Mouse (Mus musculus): ENCODE data around the gene Apopt1. TPM values are rescaled to one million over a fixed set of nuclear protein-coding genes. Genes with fewer than 3 reads are reported as not detected.

Apopt1 gene
- total RNA-seq, 2 experiments from 2014 or later = 32.1 to 36.4 TPM

DNA sequence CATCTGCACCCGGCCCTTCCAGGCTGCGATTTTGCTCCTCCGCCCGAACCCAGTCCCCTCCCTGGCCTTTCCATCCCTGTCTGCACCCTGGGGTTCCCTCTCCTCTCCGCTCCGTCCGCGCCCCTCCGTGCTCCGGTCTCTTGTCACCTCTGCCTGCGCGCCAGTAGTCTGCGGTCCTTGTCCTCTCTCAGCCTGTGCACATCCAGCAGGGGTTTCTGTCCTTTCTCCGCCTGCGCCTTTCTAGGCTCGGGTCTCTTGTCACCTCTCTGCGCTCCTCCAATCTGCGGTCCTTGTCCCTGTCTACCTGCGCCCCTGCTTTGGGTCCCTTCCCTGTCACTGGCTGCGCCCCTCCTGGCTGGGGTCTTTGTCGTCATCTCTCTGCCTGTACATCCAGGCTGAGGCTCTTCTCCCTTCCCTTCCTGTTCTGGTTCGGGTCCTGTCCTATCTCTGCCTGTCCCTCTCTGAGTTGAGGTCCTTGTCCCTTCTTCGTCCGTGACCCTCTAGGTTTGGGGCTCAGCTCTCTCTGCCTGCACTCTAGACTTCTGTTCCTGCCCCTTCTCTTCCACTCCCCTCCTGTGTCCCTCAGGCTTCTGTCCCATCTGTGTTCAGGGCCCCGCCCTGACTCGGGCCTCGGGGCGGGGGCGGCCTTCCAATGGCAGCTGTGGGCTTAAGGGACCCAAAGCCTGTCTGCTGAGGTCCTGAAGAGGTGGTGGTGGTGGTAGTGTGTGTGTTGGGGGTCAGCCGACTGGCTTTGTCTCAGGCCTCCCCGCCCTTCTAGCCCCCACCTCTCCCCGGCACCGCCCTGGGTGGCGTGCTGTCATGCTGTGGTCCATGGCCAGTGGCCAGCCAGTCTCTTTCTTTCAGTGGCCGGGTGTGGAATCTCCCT, 46.4 kb downstream of the Apopt1 start:
- intact Hi-C loops (cut with DNase I) = loop anchor here (5.0 kb wide), 1 partner anchor 53 kb away; the partner anchor contains the start of genes Xrcc3 and Zfyve21
- DNase-seq (ENCODE audit: low spot score) = peak; percentile 77

DNA sequence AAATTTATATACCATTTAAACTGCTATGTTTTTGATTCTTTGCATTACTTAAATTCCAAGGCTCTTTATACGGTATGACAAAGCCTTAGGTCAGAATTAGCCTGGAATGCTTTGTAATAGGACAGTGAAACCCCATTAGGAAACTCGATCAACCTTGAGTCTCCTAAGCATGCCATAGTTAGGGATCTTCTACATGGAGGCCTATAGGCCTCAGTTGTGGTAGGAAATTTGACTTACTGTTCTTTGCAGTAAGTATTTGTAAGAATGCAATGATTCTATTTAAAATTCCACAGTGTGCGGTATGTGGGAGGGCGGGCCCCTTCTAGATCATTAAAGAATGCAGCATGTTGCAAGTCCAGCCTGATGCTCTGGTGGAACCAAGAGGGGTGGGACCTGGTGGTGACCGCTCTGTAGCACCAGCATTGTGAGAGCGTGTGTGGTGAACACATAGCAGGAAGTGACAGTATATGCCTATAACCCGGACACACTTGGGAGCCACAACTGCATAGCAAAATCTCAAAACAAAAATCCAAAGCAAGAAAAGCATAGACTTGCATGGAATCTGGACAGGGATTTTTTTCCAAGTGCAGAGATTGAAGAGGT, 47.3 kb downstream of the Apopt1 start:
- DNase-seq (ENCODE audit: low spot score) = no peak
- intact Hi-C loops (cut with DNase I) = no loop called here

DNA sequence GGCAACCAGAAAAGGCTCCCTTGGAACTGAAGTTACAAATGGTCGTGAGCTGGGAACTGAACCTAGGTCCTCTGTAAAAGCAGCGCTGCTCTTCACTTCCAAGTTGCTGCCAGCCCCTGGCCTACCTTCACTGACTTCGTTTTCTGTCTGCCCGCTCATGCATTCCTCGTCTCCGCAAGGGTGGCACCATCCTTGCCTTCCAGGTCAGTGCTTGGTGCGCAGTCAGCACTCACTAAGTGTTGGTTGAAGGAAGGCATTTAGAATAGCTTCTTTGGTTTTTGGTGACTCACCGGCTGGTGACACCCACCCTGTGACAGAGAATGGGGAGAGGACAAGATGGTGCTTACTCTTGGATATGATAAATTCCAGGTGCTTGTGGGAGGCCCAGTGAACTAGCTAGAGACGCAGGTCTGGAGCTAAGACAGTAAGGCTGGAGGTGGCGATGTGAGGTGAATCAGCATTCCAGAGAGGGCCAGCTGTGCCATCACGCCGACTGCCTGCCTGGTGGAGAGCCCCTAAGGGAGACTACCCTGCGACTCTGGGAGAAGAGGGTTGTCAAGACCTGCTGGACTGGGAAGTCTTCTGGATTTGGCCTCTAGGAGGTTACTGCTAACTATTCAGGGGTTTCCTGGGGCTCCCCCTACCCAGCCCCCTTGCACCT, 49.7 kb downstream of the Apopt1 start:
- DNase-seq (ENCODE audit: low spot score) = no peak
- intact Hi-C loops (cut with DNase I) = no loop called here

DNA sequence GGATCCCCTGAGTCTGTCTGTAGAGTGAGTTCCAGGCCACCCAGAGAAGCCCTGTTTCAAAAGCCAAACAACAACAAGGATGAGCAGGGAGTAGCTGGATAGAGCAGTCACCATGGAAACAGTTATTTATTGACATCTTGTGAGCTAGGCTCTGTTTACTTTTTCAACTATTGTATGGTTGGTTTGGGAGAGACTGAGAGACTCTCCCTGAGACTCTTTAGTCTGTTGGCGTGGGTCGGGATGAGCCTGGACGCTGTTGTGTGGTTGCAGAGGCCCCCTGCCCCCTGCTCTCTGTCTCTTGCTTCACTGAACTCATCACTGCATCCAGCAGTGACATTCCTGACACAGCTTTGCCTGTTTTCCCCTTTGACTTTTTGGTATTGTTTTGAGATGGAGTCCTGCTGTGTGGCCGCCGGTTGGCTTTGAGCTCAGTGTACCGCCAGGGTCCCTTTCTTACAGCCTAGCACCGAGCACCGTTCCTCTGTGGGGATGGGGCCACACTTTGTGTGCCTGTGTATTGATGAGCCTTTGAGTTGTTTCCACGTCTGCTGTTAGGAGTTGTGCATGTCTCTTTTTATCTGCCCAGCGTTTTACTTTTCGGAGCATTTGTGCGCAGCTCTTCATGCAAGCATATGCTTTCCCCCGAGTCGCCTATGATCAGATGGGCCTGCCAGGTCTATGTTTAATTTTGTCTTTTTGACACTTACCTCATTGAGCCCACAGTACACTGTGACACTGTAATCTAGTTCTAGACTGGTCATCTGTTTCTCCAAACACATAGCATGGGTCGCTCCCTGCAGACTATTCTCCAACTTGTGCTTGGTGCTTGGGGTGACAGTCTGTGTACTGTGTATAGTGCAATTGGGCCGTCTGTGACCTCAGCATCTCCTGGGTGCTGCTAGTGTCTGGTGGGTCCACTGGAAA, 53.5 kb downstream of the Apopt1 start:
- no peak for DNase-seq (ENCODE audit: low spot score)
- intact Hi-C loops (cut with DNase I) = no loop called here

DNA sequence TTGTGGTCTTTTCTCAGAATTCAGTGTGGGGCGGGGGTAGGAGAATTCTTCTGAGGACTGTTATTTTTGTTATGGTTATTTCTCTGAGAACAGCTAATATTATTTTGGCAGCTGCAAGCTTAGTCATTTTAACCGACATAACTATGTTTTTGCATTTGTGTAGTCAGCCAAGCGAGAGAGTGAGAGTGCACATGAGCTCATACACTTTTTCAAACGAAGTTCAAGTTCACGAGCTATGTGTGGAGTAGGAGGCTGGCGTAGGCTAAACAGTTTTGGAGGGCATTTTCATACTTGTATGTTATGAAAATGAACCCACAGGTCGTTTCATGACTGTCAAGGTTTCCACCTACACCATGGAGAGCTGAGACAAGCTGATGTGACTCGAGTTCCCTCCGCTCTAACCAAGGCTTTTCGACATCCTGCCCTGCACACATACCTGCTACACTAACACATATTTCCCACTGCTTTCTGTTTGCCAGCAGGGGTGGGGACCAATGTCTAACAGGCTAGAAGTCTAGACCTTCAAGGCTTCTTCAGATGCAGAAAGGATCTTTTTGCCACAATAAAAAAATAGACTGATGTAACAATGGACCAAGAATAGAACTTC, 55.4 kb downstream of the Apopt1 start:
- DNase-seq (ENCODE audit: low spot score) = no peak
- intact Hi-C loops (cut with DNase I) = no loop called here

DNA sequence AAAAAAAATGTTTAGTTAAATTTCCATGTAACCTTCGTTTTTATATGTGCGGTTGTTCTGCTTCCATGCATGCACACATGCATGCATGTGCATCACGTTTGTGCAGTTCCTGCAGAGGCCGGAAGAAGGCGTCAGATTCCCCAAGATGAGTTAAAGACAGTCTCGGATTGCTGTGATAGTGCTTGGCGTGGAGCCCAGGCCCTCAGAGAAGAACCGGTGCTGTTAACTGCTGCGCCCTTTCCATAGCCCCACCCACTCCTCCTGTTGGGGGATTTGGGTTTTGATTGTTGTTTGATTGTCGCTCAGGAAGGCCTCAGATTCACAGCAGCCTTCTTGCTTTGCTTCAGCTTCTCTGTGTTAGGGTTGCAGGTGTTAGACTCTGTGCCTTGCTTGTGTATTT, 56.2 kb downstream of the Apopt1 start:
- DNase-seq (ENCODE audit: low spot score) = peak; percentile 39
- intact Hi-C loops (cut with DNase I) = no loop called here

DNA sequence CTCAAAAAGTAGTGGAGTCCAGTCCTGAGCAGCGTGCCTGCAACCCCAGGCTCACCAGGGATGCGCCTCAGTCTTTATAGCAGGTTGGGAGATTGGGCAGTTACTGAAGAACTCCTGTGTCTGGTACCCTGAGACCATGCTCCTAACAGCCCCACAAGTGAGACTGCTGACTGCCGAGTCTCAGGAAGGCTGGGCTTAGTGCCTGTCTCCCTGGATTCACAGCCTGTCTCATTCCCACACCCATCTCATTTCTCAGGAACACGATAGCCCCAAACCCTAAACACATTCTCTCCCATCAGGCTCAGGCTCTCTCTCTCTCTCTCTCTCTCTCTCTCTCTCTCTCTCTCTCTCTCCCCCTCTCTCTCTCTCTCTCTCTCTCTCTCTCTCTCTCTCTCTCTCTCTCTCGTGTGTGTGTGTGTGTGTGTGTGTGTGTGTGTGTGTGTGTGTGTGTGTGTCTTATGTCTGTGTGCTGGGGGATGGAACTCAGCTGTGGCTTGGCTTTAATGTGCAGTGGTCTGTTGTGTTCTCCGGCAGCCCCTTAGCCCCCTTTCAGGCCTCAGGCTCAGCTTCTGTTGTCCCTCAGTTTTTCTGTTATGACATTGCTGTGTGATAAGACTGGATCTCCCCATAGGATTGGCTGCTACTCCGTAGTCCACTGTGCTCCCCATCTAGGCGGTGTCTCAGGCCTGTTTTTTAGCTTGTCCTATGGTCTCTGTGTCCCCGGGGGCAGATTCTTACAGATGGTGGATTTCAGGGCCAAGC, 56.9 kb downstream of the Apopt1 start:
- intact Hi-C loops (cut with DNase I) = no loop called here
- DNase-seq (ENCODE audit: low spot score) = no peak

DNA sequence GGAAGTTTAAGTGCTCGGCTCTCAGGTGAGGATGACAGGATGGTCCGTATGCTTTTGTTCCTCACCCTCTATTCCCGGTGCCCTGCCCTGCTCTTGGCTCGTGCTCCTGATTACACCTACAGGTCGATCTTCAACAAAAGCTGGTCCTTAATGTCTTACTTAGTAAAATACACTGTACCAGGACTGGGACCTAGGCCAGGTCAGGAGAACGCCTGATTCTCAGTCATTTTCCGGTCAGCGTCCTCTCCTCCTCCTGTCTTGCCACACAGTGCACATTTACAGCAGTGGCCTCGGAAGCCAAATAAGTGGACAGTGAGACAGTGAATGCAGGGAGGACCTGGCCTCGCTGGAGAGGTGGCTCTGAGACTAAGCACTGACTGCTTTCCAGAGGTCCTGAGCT, 57.6 kb downstream of the Apopt1 start:
- intact Hi-C loops (cut with DNase I) = no loop called here
- DNase-seq (ENCODE audit: low spot score) = no peak

DNA sequence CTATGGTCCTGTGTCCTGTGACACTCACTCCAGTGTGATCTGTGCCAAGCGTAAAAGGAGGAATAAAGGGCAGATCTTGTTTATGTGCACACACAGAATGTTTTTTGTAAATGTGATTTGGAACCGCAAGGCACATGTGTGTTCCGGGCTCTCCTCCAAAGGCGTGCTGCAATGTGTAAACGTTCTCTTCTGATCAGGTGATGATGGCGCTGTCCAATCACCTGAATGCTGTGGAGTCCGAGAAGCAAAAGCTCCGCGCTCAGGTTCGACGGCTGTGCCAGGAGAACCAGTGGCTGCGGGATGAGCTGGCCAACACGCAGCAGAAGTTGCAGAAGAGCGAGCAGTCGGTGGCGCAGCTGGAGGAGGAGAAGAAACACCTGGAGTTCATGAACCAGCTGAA, 61.1 kb downstream of the Apopt1 start:
- intact Hi-C loops (cut with DNase I) = no loop called here
- no peak for DNase-seq (ENCODE audit: low spot score)

DNA sequence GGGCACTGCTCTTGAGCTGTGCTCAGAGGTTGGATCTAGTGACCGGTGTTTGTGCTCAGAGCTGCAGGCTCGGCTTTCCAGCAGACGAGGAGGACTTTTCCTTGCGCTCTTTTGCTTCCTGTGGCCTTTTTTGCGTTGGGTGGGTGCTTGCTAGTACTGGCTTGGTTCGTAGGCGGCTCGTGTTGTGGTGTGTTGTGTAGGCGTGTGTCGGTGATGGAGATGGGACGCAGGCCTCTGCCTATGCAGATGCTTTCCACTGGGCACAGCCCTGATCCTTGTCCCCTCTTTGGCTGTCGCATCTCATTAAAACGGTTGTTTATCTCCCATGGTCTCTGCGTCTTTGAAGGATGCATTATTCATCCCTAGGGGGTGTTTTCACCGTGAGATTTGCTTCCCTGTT, 61.8 kb downstream of the Apopt1 start:
- no peak for DNase-seq (ENCODE audit: low spot score)
- intact Hi-C loops (cut with DNase I) = no loop called here

DNA sequence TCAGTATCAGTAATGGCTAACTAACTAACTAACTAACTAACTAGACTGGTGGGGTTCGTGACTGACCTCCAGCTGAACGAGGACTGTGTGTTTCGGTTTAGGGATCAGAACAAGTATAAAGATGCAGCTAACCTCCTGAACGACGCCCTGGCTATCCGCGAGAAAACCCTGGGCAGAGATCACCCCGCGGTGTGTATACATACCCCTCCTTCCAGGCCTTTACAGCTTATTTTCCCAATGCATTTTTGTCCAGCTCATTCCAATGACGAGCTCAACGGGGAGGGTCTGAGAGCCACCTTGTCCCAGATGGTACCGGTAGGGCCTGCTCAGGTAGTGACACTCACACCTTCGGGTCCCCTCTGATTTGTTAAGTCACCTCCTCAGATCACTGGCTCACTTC, 64.9 kb downstream of the Apopt1 start:
- intact Hi-C loops (cut with DNase I) = no loop called here
- no peak for DNase-seq (ENCODE audit: low spot score)

DNA sequence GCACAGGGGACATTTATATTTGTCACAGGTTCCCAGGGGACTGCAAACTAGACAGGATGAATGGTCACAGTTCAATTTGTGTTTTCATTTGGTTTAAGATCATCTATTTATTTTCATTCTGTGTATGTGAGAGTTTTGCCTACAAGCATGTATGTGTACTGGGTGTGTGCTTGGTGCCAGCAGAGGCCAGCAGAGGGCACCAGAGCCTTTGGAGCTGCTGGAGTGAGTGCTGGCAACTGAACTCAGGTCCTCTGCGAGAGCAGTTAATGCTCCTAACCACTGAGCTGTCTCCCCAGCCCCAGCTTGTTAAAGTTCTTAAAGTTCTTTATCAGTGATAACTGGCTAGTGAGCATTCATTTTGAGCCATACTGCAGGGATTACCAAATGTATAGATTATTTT, 66.5 kb downstream of the Apopt1 start:
- intact Hi-C loops (cut with DNase I) = no loop called here

DNA sequence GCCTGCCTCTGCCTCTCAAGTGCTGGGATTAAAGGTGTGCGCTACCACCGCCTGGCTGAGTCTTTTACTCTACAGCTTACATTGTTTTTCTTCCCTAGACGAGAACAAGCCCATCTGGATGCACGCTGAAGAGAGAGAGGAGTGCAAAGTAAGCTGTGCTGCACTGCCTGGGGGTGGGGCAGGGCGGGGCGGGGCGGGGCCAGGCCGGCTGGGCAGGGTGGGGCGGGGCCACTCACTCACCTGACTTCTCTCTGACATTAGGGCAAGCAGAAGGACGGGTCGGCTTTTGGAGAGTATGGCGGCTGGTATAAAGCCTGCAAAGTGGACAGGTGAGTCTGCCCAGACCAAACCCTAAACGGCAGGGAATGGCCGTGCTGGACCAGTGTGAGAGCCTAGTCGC, 72.1 kb downstream of the Apopt1 start:
- no peak for DNase-seq (ENCODE audit: low spot score)
- intact Hi-C loops (cut with DNase I) = no loop called here

More for the DNA sequence above, 66.5 kb downstream of the Apopt1 start:
- no peak for DNase-seq (ENCODE audit: low spot score)

DNA sequence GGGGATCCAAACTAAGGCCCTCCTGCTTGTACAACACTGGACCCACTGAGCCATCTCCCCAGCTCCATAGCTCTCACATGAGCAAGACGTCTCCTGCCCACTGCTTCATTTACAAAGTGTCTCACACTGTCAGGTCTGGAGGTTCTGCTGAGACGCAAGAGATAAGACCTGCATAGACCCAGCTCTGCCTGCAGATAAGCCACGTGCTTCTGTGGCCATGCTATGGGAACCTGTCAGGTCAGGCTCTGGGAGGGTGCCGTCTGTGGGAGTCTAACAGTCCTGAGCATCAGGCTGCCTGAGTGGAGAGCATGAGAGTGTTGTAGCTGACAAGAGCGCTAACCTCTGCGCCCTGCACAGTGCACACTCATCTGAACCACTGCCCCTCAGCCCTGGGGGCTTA, 74.0 kb downstream of the Apopt1 start:
- intact Hi-C loops (cut with DNase I) = no loop called here
- DNase-seq (ENCODE audit: low spot score) = no peak

DNA sequence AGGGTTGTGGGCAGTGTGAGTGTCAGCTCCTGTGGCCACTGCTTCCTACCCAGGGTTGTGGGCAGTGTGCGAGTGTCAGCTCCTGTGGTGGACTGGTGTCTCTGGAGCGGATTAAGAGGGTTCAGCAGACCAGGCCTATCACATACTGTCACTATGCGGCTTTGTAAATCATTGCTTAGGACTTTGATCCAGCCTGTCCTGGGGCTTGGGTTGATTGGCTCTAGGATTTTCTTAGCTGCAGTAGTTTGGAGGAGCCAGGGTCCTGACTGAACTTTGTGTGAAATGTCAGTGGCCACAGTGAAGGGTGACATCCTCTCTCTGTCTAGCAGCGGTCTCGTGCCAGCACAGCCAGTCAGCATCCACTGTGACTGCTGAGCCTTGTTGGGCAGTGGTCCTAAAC, 77.0 kb downstream of the Apopt1 start:
- intact Hi-C loops (cut with DNase I) = no loop called here

DNA sequence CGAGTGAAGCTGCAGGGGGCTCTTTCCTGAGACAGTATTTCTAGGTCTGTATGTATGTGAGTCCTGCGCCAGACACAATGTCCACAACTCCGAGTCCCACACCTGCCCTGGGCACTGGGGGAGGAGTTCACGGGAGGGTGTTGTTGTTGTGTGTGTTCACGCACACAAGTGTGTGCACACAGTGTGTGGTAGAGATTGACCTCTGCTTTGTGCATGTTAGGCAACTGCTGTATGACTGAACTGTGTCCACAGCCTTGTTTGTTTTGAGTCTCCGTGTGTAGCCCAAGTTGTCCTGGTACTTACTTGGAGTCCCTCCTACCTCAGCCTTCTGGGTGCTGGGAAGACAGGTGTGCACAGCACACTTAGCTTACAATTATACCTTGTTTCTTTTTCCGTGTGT, 77.6 kb downstream of the Apopt1 start:
- DNase-seq (ENCODE audit: low spot score) = no peak
- intact Hi-C loops (cut with DNase I) = no loop called here

More for the DNA sequence above, 77.0 kb downstream of the Apopt1 start:
- DNase-seq (ENCODE audit: low spot score) = no peak

DNA sequence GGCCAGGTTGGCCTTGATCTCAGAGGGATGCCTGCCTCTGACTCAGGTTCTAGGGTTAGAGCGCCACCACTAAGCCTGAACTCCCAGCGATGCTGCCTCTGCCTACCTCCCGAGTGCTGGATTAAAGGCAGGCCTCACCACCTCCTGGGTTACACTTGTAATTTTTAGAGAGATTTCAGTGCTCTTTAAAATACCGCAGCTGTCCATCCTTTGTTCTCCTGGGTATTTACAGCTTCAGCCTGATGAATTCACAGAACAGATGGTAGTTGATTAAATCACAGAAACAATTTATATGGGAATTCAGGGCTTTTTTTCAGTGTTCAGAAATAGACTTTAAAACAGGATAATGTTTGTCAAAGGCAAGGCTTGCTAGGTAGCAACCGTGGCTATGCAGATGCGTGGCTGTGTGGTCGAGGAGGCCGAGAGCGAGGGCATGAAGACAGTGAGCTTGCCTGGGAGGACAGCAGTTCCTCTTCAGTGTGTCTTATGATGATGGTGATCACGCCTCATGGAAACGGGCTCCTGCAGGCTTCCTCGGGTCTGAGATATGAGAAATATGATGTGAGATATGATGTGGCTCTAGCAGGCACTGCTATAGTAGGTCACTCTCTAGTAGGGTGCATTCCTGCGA, 78.5 kb downstream of the Apopt1 start:
- intact Hi-C loops (cut with DNase I) = no loop called here

DNA sequence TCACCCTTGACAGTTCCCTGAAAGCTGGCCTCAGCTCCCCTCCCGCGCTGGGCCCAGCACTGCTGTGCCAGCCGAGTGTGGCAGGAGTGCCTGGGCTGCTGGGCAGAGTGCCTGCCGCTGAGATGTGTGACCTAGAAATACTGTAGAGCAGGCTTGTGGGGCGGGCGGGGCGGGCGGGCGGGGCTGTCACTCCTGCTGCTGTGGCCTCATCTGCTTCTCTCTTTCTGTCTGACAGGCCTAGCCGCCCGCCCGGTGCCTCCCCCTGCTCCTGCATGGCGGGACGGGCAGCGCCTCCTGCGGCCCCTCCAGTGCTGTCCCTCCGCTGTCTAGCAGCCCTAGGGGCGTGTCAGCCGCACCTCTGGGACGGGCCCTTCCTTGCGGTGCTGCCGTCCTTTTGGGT, 81.0 kb downstream of the Apopt1 start:
- no peak for DNase-seq (ENCODE audit: low spot score)
- intact Hi-C loops (cut with DNase I) = loop anchor here (2.0 kb wide), 1 partner anchor 15 kb away; no protein-coding TSS in a partner anchor

More for the DNA sequence above, 78.5 kb downstream of the Apopt1 start:
- no peak for DNase-seq (ENCODE audit: low spot score)

Data from heart, postnatal 25 days (tissue).